In the genomic region with DNA sequence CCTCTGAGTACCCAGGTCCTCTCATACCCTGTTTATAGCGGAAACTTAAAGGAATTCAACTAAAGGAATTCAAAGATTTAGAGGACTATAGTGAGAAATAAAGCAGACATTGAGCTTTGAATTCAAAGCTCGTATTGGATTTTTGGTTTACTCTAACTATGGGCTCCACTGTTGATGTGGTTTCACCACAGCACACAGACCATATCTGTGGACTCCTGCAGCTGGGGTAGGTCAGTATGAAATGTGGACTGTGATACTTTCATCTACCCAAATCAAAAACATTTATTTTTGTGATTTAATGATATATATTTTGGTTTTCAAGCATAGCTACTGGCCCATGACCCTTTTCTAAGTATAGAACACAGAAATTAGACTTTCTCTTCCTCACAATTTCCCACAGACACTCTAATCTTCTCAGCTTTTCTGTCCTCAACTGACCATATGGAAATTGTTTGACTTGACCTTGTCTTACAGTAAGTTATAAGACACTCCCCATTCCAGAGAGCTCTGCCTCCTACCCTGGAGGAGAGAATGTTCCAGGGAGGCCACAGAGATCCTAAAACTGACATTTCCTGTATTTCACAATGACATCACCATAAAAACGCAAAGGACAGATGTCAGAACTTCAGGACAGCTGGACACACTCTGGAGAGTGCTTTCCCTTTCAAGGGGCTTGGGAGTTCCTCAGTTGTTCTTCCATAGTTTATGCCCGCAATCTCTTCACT, we compare ENCODE assay signal across 27 mouse cellular contexts. TPM values are rescaled to one million over a fixed set of nuclear protein-coding genes. Genes with fewer than 3 reads are reported as not detected.
"Had no signal": no experiment of that assay in that cellular context is flagged by ENCODE, and none has a peak within 500 bp of the region (broad histone marks: within the 10 kb centered on the region; RNA-seq: fewer than 3 reads in every experiment).

No protein-coding gene starts in this region.

- H3K4me2 ChIP-seq: limb, embryonic 13.5 days; liver, embryonic 12.5 days; liver, embryonic 15.5 days; lung, embryonic 15.5 days; midbrain, embryonic 13.5 days; neural tube, embryonic 13.5 days had no signal

- DNase-seq: kidney, postnatal 10 days; layer of hippocampus, adult 9-11 months; liver; lung, adult 18-20 months; lung, postnatal 10 days; lung, postnatal 36 days; retina, postnatal 1 day; right cerebral cortex, postnatal 25 days; spleen, adult 18-20 months; thymus, adult 2 months; thymus, postnatal 14 days; thymus, postnatal 4 days had no signal

- H3K27ac ChIP-seq: layer of hippocampus, adult 2 months; limb, embryonic 10.5 days; limb, embryonic 13.5 days; liver, embryonic 12.5 days; liver, embryonic 15.5 days; lung, embryonic 15.5 days; midbrain, embryonic 10.5 days; midbrain, embryonic 13.5 days; neural tube, embryonic 13.5 days had no signal

- ATAC-seq: intestine, embryonic 16.5 days; liver, embryonic 12.5 days; midbrain, embryonic 13.5 days; midbrain, embryonic 16.5 days had no signal

- H3K27me3 ChIP-seq: limb, embryonic 13.5 days; liver, embryonic 12.5 days; liver, embryonic 15.5 days; lung, embryonic 15.5 days; megakaryocyte, embryonic 14.5 days; midbrain, embryonic 13.5 days; neural tube, embryonic 13.5 days had no signal

- H3K9me3 ChIP-seq: limb, embryonic 10.5 days; limb, embryonic 13.5 days; liver, embryonic 12.5 days; liver, embryonic 15.5 days; lung, embryonic 15.5 days; midbrain, embryonic 10.5 days; midbrain, embryonic 13.5 days; neural tube, embryonic 13.5 days had no signal

- H3K9ac ChIP-seq: limb, embryonic 13.5 days; liver, embryonic 12.5 days; liver, embryonic 15.5 days; lung, embryonic 15.5 days; midbrain, embryonic 13.5 days; neural tube, embryonic 13.5 days had no signal

- H3K36me3 ChIP-seq: limb, embryonic 10.5 days; limb, embryonic 13.5 days; liver, embryonic 12.5 days; liver, embryonic 15.5 days; lung, embryonic 15.5 days; midbrain, embryonic 10.5 days; midbrain, embryonic 13.5 days; neural tube, embryonic 13.5 days had no signal

- H3K4me1 ChIP-seq: limb, embryonic 10.5 days; limb, embryonic 13.5 days; liver, embryonic 12.5 days; liver, embryonic 15.5 days; lung, embryonic 15.5 days; megakaryocyte, embryonic 14.5 days; neural tube, embryonic 13.5 days had no signal

- H3K4me3 ChIP-seq: layer of hippocampus, adult 2 months; limb, embryonic 10.5 days; limb, embryonic 13.5 days; liver, embryonic 12.5 days; liver, embryonic 15.5 days; lung, embryonic 15.5 days; megakaryocyte, embryonic 14.5 days; midbrain, embryonic 10.5 days; midbrain, embryonic 13.5 days; myocyte; neural tube, embryonic 13.5 days had no signal

RNA-seq across cellular contexts. Expression of a gene that starts 19.3 kb away (rescaled TPM):
- total RNA-seq: monocyte, adult 5-6 weeks; neutrophil, adult 5-6 weeks had no signal
- polyA plus RNA-seq: myocyte had no signal
